Mouse (Mus musculus) T-helper 1 cell (primary cell): ENCODE measurements around the gene Aar2.
"Not testable (repeated sequence)": the region's sequence is repeated elsewhere in the genome, so short reads cannot be mapped to it uniquely, and the experiment has no call there.

Source experiments
- in situ Hi-C: fragments of 300-600 bp; cut with MboI, MseI; formaldehyde crosslinking; loops from one replicate; pipeline ENCODE4 v1.15.1; 2025; ENCODE audit warnings: high pct_unique_total_duplicates

Gene Aar2

DNA sequence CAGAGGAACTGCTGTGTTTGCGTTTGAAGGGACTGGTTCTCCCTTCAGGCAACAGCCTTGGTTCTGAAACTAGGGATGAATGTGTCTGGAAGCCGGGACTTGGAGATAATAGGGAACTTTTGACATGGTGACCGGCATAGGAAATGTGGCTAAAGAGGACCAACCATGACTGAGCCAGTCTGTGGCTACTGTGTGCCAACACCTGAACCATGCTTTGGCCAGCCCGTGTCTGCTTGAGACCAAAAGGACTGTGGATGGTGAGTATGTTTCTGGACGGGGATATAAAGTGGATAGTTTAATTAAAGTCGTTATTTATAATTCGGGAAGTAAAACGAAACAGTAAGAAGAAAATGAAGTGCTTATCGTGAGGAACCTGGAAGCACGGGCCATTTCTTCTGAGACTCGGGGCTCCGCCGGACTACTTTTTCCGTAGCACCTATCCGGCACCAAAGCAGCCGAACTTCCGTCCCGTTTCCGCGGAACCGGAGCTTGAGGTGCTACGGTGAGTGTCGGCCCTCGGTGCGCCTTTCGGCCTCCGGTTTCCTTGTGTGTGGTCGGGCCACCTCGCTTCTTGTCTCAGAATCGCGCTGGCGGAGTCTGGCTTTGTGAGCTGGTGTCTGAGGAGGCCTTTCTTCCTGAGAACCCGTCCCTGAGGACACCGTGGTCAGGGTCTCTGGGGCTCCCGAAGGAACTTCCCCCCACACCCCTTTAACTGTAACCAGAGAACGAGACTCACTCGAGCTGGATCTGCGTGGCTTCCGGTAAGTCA, at the start of gene Aar2:
Gene Aar2 (plus strand): TSS at position 462 of the 769 bp plus-strand sequence.
- in situ Hi-C loops, result loop anchor here (10.0 kb wide), 1 partner anchor 1653 kb away; the partner anchor contains the start of gene Eif2s2

DNA sequence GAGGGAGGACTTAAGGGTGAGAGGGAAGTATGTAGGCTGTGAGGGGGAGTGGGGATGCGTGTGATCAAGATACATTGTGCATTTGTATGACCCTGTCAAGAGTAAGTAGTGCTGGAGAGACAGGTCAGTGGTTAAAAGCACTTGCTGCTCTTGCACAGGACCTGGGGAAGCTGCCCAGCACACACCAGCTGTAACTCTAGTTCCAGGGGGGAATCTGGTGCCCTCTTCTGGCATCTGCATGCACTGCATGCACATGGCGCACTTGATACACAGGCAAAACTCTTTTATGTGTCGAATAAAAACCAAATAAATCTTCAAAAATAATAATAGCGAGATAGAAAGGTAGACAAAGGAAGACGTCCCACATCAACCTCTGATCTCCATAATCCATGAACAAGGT, 49.5 kb upstream of the Aar2 start:
- in situ Hi-C loops, result no loop called here

DNA sequence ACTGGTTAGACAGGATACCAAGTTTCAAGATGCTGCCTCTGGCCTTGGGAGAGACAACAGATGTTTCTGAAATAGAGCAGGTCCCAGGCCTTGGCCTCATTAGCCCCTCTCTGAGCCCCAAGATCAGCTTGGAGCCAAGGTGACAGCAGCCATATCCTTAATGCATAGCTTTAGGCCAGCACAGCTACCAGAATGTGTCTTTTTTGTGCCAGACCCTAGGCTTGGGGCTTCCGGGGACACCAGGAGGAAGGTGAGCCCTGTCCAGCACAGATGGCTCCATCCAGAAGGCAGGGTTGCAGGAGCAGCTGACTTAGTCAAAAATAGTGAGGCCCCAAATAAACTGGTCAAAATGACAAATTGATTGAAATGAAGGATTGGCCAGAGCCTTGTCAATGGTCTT, 46.4 kb upstream of the Aar2 start:
- in situ Hi-C loops, result no loop called here

DNA sequence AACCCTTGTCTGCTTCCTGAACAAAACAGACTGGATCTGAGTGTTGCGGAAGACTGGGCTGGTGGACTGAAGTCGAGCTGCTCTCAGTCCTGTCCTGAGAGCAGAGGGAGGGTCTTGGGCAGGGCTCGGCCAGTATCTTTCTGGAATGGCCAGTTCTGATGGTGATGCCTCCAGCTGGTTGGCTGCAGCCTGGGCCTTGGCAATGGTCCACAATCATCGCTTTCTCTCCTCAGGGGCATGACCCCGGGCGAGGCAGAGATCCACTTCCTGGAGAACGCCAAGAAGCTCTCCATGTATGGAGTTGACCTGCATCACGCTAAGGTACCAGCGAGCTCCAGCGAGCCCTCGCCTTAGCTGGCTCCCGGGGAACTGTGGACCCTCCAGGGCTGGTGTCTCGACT, 41.9 kb upstream of the Aar2 start:
- in situ Hi-C loops, result no loop called here

DNA sequence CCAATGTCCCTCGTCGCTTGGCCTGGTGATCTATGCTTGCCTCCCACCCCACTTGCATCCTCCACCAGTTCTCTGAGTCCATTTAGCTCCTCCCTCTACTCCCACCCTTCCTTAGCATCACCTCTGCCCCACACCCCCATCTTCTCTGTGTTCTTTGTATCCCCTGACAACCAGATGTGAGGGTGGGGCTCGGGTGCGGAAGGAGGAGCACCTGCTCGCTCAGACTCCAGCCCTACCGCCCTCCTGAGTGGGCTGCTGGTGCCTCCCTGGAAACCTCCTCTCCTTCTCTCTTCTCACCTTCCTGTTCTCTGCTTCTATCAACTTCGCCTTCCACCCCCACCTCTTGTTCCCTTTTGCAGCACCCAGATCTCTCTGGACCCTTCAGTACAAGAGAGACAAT, 35.4 kb upstream of the Aar2 start:
- in situ Hi-C loops, result no loop called here

DNA sequence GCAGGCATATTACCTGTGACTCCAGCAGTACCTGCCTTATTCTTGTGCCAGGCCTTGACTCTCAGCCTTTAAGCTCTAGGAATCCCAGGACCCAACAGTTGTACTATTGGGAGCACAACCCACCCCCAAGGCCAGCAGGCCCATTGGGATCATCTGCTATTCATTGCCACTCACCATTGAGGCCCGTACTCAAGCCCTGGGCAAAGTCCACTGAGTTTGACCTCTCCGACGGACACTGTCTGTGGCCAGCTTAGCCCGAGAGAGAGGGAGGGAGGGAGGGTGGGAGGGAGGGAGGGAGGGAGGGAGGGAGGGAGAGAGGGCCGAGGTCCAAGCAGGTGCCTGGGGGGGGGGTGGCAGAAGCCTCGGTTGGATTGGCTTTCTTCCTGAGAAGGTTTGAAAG, 34.8 kb upstream of the Aar2 start:
- in situ Hi-C loops, result no loop called here

- in situ Hi-C loops, result no loop called here
These were observed 32.3 kb upstream of the Aar2 start for GRCm38 (mm10) chr2:156515102-156515501.

DNA sequence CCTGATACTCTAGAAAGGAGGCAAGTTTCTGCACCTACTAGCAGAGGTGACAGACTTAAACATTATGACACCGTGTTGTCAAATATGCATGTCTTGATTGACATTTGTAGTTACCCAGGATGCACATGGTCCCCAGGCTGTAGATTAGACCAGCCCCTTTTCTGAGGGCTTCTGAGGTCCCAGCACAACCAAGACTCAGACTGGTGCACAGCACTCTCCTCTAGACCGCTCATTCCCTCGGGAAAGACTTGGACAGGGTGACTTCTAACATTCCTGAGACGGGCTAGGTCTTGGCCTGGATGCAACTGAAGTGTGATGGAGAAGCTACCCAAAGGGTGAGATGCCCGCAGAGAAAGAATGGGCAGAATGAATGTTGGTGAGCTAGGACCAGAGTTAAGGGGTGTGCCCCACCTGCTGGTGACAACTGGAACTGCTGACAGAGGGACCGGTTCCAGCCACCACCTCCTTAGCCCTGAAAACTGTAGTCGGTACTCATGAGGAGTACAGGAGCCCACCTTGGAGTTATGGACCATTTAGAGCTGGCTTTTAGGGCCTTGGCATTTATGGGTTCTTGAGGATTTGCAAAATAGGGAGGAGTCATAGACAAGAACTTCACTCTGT, 31.7 kb upstream of the Aar2 start:
- in situ Hi-C loops, result no loop called here

DNA sequence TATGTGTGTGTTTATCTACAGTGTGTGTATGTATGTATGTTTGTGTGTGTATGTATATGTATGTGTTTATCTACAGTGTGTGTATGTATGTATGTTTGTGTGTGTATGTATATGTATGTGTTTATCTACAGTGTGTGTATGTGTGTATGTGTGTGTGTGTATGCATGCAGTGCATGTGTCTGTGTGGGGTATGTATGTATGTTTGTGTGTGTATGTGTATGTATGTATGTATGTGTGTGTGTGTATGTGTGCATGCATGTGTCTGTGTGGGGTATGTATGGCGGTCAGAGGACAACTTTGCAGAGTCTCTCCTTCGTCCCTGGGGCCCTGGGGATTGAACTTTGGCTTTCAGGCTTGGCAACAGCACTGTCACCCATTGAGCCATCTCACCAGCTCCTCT, 30.7 kb upstream of the Aar2 start:
- in situ Hi-C loops, result not testable (repeated sequence)

GRCm38 (mm10) chr2:156518306-156518705, 29.1 kb upstream of the Aar2 start:
- in situ Hi-C loops, result no loop called here

GRCm38 (mm10) chr2:156519584-156519983, 27.8 kb upstream of the Aar2 start:
- in situ Hi-C loops, result no loop called here

DNA sequence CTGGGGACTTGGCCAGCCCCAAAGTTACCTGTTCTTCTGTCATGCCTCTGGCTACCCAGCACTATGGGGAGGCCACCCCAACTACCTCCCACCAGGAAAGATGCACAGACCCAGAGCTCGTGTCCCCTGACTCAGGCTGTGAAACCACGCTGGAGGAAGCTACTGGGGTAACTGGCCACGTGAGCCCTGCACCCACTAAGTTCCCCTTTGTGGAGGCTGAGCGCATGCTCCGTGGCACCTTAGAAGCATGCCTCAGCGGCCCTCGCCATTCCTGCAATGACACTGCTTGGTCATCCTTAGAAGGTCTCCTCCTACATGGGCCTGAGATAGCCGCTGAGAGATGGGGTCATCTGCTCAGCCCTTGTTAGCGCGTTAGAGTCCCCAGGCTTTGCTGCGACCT, 24.4 kb upstream of the Aar2 start:
- in situ Hi-C loops, result loop anchor here (5.0 kb wide), 1 partner anchor 76 kb away; no protein-coding TSS in a partner anchor

DNA sequence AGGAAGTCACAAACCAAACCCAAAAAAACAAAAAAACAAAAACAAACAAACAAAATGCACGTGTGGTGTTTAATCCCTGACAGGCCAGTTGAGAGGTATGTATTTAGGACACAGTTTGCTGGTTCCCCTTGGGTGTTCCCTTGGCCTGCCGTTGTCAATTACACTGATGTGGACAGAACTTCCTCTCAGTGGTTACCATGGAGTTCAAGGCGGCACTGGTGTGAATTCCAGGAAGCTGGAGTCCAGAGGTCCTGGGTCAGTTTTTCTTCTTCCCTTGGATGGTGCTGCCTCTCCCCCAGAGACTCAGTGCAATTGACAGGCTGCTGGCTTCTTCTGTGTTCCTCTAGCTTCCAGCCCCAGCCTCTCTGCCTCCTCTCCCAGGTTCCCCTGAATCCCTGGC, 23.3 kb upstream of the Aar2 start:
- in situ Hi-C loops, result loop anchor here (5.0 kb wide), 1 partner anchor 77 kb away; no protein-coding TSS in a partner anchor

- in situ Hi-C loops, result loop anchor here (5.0 kb wide), 1 partner anchor 173 kb away; no protein-coding TSS in a partner anchor
These were observed 17.7 kb upstream of the Aar2 start for GRCm38 (mm10) chr2:156529726-156530125.

DNA sequence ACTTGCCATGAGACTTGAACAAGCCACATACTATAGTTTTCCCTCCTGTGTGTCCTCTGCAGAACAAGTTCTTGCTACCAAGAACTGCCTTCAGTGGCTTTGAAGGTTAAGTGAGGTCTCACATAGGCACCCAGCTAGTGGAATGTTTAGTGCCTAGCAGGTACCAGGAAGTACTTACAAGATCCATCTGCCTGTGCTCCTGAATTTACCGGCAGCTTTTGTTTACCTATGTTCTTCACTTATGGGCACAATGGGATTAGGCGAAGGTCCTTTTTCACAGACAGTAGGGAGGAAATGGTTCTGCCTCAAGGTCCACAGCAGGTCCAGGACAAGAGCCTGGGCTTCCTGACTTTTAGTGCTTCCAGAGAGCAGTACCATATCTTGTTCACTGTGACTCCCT, 14.2 kb upstream of the Aar2 start:
- in situ Hi-C loops, result loop anchor here (5.0 kb wide), 1 partner anchor 169 kb away; no protein-coding TSS in a partner anchor

DNA sequence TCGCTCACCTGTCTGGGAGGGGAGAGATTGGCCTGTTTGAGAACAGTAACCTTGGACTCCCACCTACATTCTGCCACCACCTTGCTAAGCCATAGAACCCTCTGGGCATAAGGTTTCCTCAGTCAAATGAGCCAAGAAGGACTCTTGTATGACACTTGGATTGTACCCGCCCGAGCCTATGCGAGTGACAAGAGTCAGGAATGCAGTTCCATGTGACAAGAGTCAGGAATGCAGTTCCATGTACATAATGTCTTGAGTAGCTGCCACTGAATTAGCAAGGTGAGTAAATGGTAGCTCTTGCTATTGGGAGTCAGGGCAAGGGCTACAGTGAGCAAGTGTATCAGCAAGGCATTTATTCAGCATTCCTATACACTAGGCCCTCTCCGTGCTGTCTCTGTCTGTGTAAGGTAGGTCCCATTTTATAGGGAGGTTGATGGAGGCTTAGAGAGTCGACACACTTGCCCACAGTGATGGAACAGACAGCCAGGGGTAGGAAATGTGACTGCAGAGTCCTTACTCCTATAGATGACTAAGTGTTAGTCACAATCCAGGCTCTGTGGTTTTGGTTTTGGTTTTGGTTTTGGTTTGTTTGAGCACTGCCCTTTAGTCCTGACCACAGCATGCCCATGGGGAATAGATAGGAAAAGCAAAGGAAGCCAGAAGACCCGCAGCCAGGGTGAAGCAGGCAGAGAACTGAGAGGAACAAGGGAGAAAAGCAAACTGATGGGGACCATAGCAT, 8.4 kb upstream of the Aar2 start:
- in situ Hi-C loops, result no loop called here

DNA sequence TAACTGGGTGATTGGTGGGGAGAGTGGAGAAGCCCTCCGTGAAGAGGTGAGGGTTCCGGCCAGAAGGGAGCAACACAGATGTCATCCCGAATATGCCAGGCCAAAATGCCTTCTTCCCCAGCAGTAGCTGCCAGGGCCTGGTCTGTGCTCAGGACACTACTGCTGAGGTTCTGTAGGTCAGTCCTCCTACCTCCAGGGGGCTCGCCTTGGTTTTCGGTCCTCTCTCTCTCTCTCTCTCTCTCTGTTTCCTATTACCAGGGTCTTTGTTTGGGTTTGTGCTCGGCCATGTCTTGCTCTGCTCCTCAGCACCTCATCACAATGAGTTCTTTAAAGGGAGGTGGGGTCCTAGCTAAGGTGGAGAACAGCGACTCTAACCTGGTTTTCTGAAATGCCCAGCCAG, 6.4 kb upstream of the Aar2 start:
- in situ Hi-C loops, result loop anchor here (10.0 kb wide), 1 partner anchor 1646 kb away; the partner anchor contains the start of gene Eif2s2

GRCm38 (mm10) chr2:156542410-156542809, 5.0 kb upstream of the Aar2 start:
- in situ Hi-C loops, result loop anchor here (10.0 kb wide), 1 partner anchor 1648 kb away; the partner anchor contains the start of gene Eif2s2

DNA sequence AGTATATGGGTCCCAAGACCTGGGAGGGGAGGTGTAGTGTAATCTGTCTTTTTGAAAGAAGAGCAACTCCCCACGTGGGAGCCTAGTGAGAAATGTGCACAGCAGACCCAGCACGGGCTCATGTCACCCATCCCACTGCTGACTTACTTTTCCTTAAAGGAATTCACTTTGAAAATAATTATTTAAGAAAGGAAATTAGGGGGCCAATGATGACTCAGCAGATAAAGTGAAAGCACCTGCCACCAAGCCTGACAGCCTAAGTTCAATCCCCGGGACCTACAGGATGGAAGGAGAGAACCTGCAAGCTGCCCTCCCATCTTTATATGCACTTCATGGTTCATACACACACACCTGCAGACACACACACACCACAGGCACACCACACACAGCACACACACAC, 3.6 kb upstream of the Aar2 start:
- in situ Hi-C loops, result loop anchor here (10.0 kb wide), 1 partner anchor 1649 kb away; the partner anchor contains the start of gene Eif2s2

DNA sequence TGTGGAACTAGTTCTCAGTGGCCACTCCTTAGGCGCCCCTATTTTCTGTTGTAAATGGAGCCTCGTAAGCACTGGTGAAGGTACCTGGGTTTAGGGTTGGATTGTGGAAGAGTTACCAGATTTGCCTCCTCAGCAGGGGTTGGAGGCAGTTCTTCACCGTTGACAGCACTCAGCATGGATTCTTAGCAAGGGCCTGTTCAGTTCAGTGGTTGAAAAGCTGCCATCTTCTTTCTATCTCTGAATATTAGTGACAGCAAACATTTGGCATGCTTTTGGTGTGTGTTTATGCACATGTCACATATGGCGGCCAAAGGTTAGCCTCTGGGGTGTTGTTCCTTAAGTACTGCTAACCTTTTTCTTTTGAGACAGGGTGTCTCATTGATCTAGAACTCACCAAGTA, 5.0 kb downstream of the Aar2 start:
- in situ Hi-C loops, result no loop called here

- in situ Hi-C loops, result no loop called here
These were observed 14.4 kb downstream of the Aar2 start for GRCm38 (mm10) chr2:156561808-156562207.

DNA sequence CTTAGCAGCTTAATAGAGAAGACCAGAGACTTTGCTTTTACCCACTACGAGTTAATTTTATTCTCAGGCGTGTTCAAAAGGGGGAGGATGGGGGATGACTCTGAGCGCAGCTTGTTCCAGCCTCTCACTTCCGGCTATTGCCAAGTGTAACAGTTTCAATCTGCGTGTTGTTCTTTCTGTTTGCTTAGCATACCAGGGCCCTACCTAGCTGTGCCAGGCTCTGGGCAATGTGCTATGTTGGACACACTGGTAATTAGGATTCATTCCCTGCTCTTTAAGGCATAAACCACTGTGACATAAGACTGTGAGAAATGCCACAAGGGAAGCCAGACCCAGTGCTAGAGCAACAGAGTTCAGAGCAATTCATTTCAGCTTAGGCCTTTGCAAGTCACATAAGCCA, 16.2 kb downstream of the Aar2 start:
- in situ Hi-C loops, result no loop called here
